Mouse (Mus musculus) WW6 (cell line): Measurements from ENCODE around the gene Comtd1.

ENCODE experiments used
- DNase-seq: peaks from one replicate; pipeline ENCODE4 v3.0.0-alpha.2; 2013; ENCODE audit warnings: low read depth, low spot score

The Comtd1 gene

DNA sequence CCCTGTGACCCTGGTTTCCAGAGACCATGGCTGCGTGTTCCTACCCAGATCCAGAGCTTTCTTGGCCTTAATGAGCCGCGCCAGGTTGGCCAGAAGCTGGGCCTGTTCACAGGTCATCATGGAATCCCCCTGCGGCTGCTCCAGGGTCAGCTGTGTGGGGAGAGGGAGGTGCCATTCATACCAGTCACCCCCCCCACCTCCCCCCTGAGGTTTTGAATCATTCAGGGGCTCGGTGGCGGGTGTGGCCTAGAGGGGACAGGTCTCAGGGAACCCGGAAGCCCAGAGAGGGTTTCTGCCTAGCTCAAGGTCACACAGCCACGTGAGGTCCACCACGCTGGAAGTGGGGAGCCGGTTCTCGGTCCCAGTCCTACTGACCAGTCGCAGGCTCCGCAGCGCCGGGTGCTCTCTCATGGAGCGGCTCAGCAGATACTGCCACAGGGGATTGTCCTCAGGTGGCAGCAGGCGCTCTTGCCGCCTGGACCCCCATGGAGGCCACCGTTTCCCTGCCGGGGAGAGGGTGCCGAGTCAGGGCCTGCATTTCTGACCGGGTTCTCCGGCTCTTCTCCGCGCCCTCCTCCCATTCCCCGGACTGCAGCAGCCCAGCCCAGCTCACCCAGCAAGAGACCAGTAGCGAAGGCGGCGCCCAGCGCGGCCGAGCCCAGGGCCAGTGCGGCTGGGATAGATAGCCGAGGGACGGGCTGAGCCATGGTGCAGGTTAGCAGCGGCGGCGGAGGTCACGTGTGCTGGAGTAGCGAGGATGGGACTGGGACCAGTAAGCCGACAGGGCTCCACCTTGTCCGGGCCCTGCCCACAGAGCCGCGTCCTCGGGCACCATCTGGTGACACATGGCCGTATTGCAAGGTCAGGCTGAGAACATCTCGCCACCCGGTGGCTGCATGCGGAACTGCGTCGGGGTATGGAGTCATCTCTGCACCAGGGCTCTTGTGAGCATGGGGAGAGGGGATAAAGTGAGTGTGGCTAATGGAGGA, at the start of gene Comtd1:
Comtd1 (minus strand) TSS at position 812 of the 989 bp plus-strand sequence.
- DNase-seq: peak; percentile 90

GRCm38 (mm10) chr14:21892341-21892659, 43.5 kb upstream of the Comtd1 start:
- DNase-seq: no peak

GRCm38 (mm10) chr14:21891581-21892340, 43.0 kb upstream of the Comtd1 start:
- DNase-seq: no peak

GRCm38 (mm10) chr14:21890430-21890829, 41.7 kb upstream of the Comtd1 start:
- DNase-seq: no peak

DNA sequence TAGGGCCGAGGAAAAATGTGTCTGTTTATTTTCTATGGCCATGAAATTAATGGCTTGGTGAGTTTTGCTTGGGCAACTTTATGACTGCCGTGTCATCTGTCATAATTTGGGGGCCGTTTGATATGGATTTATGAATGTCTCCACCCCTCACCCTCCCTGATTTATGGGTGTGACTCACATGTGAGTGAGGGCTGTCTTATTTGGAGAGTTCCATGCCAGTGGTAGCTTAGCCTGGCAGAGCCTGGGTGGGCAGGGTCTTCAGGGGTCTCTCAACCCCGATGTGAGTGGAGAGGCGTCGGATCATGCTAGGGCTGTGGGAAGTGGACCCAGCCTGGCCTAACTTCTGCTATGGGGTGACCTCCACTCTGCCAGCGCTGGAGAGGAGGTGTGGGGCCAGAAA, 18.0 kb upstream of the Comtd1 start:
- DNase-seq: no peak

GRCm38 (mm10) chr14:21866291-21866690, 17.5 kb upstream of the Comtd1 start:
- DNase-seq: no peak

GRCm38 (mm10) chr14:21856886-21857285, 8.1 kb upstream of the Comtd1 start:
- no peak for DNase-seq

DNA sequence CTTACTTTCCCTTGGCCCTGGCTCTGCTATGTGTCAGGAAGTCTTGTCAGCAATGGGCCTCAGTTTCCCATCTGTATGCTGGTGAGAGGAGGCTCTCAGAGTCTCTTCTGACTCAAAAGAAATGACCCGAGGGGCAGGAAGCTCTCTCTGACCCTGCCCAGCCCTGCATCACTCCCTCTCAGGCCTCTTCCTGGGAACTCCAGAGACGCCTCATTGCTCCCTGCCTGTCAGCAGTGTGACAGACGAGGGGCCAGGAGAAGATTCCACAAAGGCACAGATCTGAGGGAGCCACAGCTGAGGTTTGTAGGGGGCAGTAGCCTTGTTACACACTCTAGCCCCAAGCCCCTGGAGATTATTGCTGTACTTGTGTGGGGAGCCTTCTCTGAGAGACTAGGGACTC, 7.2 kb upstream of the Comtd1 start:
- DNase-seq: no peak

DNA sequence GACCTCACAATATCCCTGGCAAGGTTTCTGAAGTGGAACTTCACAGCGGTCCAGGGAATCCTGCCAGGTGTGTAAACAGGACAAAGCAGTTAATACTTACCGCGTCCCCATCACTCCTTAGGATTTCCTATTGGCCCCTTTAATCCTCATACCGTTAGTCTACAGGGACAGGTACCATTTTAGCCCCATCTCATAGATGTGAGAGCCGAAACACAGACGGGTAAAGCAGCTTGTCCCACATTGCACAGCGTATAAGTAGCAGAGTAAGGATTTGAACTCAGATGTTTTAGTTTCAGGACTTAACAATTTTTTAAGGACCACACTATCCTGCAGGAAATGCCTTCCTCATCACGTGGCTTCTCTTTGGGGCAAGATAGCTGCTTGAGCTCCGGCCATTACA, 5.5 kb upstream of the Comtd1 start:
- no peak for DNase-seq

- no peak for DNase-seq
These were observed 4.8 kb upstream of the Comtd1 start for GRCm38 (mm10) chr14:21853456-21854109.

- no peak for DNase-seq
These were observed 3.4 kb upstream of the Comtd1 start for GRCm38 (mm10) chr14:21851996-21852791.

GRCm38 (mm10) chr14:21850419-21851127, 1.8 kb upstream of the Comtd1 start:
- no peak for DNase-seq

- no peak for DNase-seq
These were observed 994 bp upstream of the Comtd1 start for GRCm38 (mm10) chr14:21849524-21850418.

DNA sequence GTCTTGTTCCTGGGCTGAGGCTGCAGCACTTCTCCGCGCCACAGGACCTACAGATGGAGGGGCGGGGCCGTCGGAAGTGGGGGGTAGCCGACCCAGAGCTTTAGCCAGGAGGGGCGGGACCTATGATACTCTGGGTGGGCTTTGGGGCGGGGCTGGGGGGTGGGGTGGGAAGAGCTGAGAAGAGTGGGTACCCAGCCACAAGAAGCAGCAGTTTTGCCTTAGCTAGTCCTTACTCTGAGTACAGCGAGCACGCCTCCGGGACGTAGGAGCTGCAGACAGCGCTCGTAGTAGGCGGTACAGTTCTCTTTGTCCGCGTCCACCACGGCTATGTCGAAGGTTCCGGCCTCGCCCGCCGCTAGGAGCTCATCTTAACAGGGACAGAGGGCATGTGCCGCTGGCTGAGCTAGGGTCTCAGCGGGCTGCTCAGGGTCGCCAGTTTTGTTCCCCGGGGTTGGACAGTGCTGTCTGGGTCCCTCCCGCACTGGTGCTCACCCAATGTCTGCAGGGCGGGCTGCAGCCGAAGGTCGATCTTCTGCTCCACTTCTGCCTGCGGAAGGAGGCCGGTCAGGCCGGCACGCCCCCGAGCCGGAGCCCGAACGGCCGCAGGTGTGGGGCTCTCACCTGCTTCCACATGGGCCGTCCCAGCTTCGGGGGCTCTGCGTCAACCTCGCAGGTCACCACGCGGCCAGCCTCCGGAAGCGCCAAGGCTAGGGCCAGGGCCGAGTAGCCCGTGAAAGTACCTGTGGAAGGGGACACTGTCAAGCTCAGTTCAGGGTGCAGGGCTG, 1.2 kb downstream of the Comtd1 start:
- no peak for DNase-seq

- DNase-seq: no peak
These were observed 1.9 kb downstream of the Comtd1 start for GRCm38 (mm10) chr14:21846827-21847380.

DNA sequence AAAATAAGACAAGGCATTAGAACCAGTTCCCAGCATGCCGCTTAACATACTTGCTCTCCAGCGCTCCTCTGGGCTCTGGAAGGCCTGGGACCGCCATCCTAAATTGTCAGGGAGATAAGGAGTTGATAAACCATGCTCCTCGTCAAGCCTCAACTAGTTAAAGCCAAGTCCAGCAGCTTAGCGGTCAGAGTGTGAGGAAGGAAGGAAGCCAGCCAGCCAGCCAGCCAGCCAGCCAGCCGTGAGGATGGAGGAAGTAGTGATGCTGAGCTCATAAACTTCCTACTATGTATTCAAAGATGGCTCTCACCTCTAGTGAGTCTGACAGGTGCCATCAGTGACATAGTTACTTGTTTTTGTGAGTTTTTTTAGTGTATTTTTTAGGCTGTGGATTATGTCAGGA, 5.5 kb downstream of the Comtd1 start:
- DNase-seq: no peak

GRCm38 (mm10) chr14:21841819-21842592, 6.8 kb downstream of the Comtd1 start:
- no peak for DNase-seq
